Mouse (Mus musculus) gastrocnemius, postnatal 10 days (tissue): ENCODE results near the gene Gm3727. TPM values are rescaled to one million over a fixed set of nuclear protein-coding genes. Genes with fewer than 3 reads are reported as not detected.
"Not testable (repeated sequence)": the region's sequence is repeated elsewhere in the genome, so short reads cannot be mapped to it uniquely, and the experiment has no call there.

Experiments
- DNase-seq: peaks from one replicate; pipeline ENCODE4 v3.0.0; 2021; ENCODE audit warnings: mixed read lengths
- long read RNA-seq, 2 experiments: library from polyadenylated mRNA; stranded (forward); transcript quantifications; one replicate each; pipeline ENCODE4 v2.0.0; 2021
- total RNA-seq, 2 experiments: library from RNA; stranded (reverse); gene quantifications; 2 replicates each; pipeline ENCODE4 v1.2.3; 2021

Gm3727 gene
- not detected for total RNA-seq
- long read RNA-seq, experiment 1 = 0 reads
- long read RNA-seq, experiment 2 = 0 reads

- not testable (repeated sequence) for DNase-seq
These were observed at the start of gene Gm3727 for GRCm38 (mm10) chr14:7264614-7265013. Gm3727 (minus strand) TSS chr14:7264714.

- DNase-seq = not testable (repeated sequence)
These were observed 21.0 kb downstream of the Gm3727 start for GRCm38 (mm10) chr14:7243498-7243897.

Other genes with a start within 250 kb of the Gm3727 start
- under 1 TPM in 1 of 2 experiments, not detected in 1; 0.31 TPM for gene Gm10406, start 237.3 kb downstream of the Gm3727 start, total RNA-seq
- not detected for gene Gm3685, start 219.7 kb downstream of the Gm3727 start, total RNA-seq
- 1 to 10 TPM in 1 of 2 experiments, under 1 TPM in 1; 0.89 to 2.3 TPM for gene Gm3696, start 164.1 kb downstream of the Gm3727 start, total RNA-seq
- gene Gm6676, start 139.3 kb downstream of the Gm3727 start, total RNA-seq = not detected
- gene Gm3512, start 90.2 kb downstream of the Gm3727 start, total RNA-seq = under 1 TPM; 0.19 to 0.59 TPM
- not detected for gene Gm16434, start 70.2 kb downstream of the Gm3727 start, total RNA-seq
- under 1 TPM; 0.12 to 0.20 TPM for gene Gm3739, start 50.3 kb upstream of the Gm3727 start, total RNA-seq
- not detected for gene Gm5797, start 67.7 kb upstream of the Gm3727 start, total RNA-seq
- not detected for gene Gm8374, start 100.4 kb upstream of the Gm3727 start, total RNA-seq
- not detected for gene Gm3755, start 186.2 kb upstream of the Gm3727 start, total RNA-seq
- under 1 TPM; 0.16 to 0.47 TPM for gene Gm3752, start 219.0 kb upstream of the Gm3727 start, total RNA-seq